Mouse (Mus musculus) testis, postnatal 10 days (tissue): ENCODE measurements at regions not wholly inside any gene's neighbourhood (a gene's known extent, or its start where the extent isn't known, plus 50 kb on each side); places are given as distances from the start of the nearest gene placed in this dataset.

Experiments used
- DNase-seq: peaks from one replicate; pipeline ENCODE4 v3.0.0; 2021; ENCODE audit warnings: low spot score

- no peak for DNase-seq
These were observed 191.6 kb downstream of the Agtpbp1 start for GRCm38 (mm10) chr13:59393231-59393938.

DNA sequence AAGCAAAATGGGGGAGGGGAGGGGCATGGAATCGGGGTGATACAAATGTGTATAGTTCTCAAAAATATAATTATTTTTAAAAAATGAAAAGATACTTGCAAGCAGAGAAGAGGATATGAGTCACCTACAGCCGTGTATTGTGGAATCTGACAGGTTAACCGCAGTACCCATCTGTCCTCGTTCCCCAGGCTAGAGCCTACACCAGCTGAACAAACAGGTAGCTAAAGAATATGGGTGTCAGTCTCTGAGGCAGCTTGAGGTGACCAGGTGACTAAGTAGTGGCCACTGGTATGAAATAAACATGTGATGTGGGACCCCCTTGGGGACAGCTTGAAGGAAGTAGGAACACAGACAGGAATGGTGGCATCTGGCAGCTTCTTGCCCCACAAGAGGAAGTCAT lies 192.2 kb downstream of the Agtpbp1 start:
- no peak for DNase-seq

GRCm38 (mm10) chr13:59387627-59388325 lies 197.3 kb downstream of the Agtpbp1 start:
- DNase-seq = no peak

DNA sequence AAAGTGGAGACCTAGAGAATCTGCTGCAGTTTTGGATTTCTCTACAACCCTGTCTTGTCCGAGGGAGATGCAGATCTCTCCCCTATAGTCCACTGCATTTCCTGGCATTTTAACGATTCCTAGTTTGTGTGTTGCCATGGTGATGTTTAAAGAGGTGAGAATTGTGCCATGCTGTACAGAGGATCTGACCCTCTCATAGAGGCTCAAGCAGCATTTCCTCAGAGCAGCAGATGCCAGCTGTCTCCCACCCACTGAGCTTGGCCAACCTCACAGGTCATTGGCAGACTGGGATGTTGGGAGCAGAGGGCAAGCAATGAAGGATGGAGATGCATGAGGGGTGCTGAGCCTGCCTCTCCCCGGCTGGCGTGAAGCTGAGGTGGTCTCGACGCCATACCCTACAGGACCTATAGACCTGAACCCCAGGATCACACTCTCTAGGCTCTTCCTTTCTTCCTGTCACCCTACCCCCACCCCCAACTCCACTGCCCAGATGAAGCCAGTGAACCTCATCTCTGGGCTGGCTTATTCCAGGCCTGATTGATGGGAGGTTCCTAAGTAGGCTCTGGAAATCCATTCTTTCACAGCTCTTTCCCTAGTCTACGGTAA lies 198.0 kb downstream of the Agtpbp1 start:
- DNase-seq = no peak

DNA sequence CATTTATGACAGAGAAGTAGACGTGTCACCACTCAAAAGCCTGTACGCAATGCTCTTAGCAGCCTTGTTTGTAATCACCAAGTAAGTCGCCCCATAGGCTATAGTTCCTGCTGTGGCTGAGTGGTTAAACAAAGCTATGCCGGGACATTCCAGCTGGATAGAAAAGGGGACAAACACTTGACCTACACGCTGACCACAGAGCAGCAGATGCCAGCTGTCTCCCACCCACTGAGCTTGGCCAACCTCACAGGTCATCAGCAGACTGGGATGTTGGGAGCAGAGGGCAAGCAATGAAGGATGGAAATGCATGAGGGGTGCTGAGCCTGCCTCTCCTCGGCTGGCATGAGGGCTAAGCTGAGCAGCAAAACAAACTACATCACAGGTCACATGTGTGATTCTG lies 199.2 kb downstream of the Agtpbp1 start:
- no peak for DNase-seq

GRCm38 (mm10) chr13:59370141-59370816 lies 214.7 kb downstream of the Agtpbp1 start:
- no peak for DNase-seq

GRCm38 (mm10) chr13:59368550-59369449 lies 216.2 kb downstream of the Agtpbp1 start:
- no peak for DNase-seq

- DNase-seq = peak; percentile 92
These were observed 219.6 kb downstream of the Agtpbp1 start for GRCm38 (mm10) chr13:59365460-59365859.

DNA sequence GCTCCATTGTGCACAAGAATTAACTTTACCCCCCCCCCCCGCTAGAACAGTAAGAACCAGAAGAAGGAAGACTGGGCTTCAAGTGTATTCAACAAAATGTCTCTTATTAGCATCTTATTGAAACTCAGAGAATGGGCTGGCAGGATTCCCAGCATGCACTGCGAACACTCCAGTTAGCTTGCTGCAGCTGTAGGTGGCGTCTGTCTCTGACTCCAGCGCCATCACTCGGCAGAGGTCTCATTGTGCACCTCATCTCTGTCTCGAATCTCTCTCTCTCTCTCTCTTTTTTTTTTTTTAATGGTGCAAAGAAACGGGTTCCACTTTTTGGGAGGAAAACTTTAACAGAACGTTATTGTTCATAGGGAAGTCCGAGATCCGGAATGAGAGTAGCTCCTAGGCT lies 221.6 kb downstream of the Agtpbp1 start:
- DNase-seq = peak; percentile 50

- DNase-seq = no peak
These were observed 223.7 kb downstream of the Agtpbp1 start for GRCm38 (mm10) chr13:59361323-59361722.

DNA sequence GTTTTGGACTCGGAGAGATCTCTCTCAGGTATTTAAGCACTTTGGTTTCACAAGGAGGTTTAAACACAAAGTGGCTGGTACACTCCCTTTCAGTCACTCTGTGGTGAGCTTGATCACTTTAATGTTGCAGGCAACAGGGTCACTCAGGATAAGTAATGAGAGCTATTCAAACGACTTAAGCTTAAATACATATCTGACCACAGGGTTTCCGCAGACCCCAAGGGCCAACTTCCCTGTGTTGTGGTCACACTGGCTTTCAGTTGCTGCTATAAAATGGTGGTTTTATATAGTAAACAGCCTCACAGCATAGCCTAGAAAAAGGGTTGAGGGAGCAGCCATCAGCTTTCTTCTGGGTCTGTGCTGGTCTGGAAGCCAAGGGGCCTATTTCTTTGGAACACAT lies 225.0 kb downstream of the Agtpbp1 start:
- no peak for DNase-seq

GRCm38 (mm10) chr13:59358421-59358820 lies 226.6 kb downstream of the Agtpbp1 start:
- DNase-seq = no peak

- no peak for DNase-seq
These were observed 233.6 kb downstream of the Agtpbp1 start for GRCm38 (mm10) chr13:59351461-59351860.

- no peak for DNase-seq
These were observed 234.3 kb downstream of the Agtpbp1 start for GRCm38 (mm10) chr13:59350613-59351150.

DNA sequence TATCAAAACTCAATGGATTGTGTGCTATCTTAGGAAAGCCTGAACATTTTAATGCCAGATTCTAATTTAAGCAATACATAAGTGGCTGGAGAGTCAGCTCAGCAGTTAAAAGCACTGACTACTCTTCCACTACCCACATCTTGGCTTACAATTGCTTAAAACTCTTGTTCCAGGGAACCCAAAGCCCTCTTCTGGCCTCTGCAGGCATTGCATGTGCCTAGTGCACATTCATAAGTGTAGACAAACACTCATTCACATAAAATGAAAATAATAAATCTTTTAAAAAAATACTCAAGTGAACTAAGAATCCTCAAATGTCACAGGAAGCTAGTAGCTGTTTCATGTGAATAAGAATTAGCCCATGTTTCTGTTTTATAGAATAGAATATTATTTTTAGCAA lies 236.5 kb downstream of the Agtpbp1 start:
- no peak for DNase-seq

GRCm38 (mm10) chr13:59341871-59342270 lies 243.2 kb downstream of the Agtpbp1 start:
- peak; percentile 48 for DNase-seq

- no peak for DNase-seq
These were observed 246.6 kb downstream of the Agtpbp1 start for GRCm38 (mm10) chr13:59338436-59338835.

DNA sequence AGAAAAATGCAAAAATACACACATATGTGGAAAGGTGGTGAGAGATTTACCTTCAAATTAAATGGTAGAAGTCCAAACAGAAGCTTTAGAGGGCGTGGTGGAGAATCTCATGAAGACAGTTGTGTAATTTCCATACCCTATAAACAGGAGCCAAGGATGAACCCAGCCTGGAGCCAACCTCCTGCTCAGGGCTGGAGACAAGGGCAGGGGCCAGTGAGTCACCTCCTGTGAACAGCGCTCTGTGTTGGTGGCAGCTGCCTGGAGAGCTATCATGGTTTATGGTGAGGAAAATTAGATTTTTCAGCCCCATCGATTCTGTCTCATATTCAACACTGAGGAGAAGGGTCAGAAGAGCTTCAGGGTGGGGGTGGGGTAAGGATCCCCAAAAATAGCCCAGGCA lies 261.1 kb downstream of the Agtpbp1 start:
- DNase-seq = no peak

- DNase-seq = peak; percentile 47
These were observed 261.6 kb downstream of the Agtpbp1 start for GRCm38 (mm10) chr13:59323441-59323840.

GRCm38 (mm10) chr13:59320261-59320660 lies 264.8 kb downstream of the Agtpbp1 start:
- no peak for DNase-seq

DNA sequence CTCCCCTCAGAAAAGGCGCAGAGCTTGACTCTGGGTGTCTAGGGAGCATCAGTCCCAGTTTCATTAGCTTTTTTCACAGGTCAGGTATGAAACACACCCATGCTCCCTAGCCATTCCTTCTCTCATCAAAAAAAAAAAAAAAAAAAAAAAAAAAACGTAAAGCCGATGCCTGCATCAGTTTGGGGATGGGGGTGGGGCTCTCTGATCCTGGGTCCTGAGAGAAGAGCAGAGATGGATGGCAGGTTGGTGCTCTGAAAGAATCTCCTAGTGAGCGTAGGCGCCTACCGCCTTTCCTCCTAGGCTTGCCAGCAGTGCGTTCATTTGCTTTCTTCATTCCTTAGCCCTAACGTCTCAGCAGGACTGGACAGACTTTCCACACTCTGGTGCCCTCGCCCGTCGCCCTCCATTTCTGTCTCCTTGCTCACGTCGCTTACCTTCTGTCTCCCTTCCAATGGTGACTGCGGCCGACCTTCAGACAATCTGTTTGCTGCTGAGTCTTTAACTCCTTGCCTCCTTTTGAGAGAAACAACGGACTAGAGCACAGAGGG lies 267.5 kb downstream of the Agtpbp1 start:
- no peak for DNase-seq
